Mouse (Mus musculus) hindbrain, postnatal 0 days (tissue): ENCODE measurements at regions not wholly inside any gene's neighbourhood (a gene's known extent, or its start where the extent isn't known, plus 50 kb on each side); places are given as distances from the start of the nearest gene placed in this dataset.

ENCODE experiments used
- ATAC-seq: fragments of 200-750 bp; cut with Nextera tagmentation; 2 replicates; pipeline ENCODE4 v1.8.0; 2017; ENCODE audit warnings: mild to moderate bottlenecking, moderate TSS enrichment, moderate library complexity
- DNase-seq: peaks from one replicate; pipeline ENCODE4 v3.0.0-alpha.2; 2015; ENCODE audit warnings: low spot score
- H3K27ac ChIP-seq: fragments of 300-500 bp; sonication (generic); 2 replicates; pipeline ENCODE4 v1.5.1; 2014; ENCODE audit warnings: mild to moderate bottlenecking
- H3K27me3 ChIP-seq: fragments of 300-500 bp; sonication (generic); 2 replicates; pipeline ENCODE4 v1.6.1; 2014; ENCODE audit warnings: low read length, mixed read lengths; ENCODE audit not compliant: insufficient read depth
- H3K36me3 ChIP-seq: fragments of 300-500 bp; sonication (generic); 2 replicates; pipeline ENCODE4 v1.6.1; 2014; ENCODE audit warnings: low read length, mixed read lengths; ENCODE audit not compliant: insufficient read depth
- H3K4me1 ChIP-seq: fragments of 300-500 bp; sonication (generic); 2 replicates; pipeline ENCODE4 v1.6.1; 2014; ENCODE audit warnings: antibody characterized with exemption, low read length, mixed read lengths; ENCODE audit not compliant: insufficient read depth
- H3K4me2 ChIP-seq: fragments of 300-500 bp; sonication (generic); 2 replicates; pipeline ENCODE4 v1.6.1; 2014; ENCODE audit warnings: low read depth, mild to moderate bottlenecking, low read length, moderate library complexity, mixed read lengths
- H3K4me3 ChIP-seq: fragments of 300-500 bp; sonication (generic); 2 replicates; pipeline ENCODE4 v1.5.1; 2014; ENCODE audit warnings: low read length
- H3K9ac ChIP-seq: fragments of 300-500 bp; sonication (generic); replicated peaks from 2 replicates; pipeline ENCODE4 v1.6.1; 2014; ENCODE audit warnings: mild to moderate bottlenecking, low read length, moderate library complexity, mixed read lengths
- H3K9me3 ChIP-seq: fragments of 300-500 bp; sonication (generic); 2 replicates; pipeline ENCODE4 v1.6.1; 2016; ENCODE audit warnings: low read length, mixed read lengths
- CTCF ChIP-seq: IDR thresholded peaks from 2 replicates; pipeline ENCODE4 v1.5.1; 2016; ENCODE audit warnings: antibody characterized with exemption, control low read depth, low read depth
- WGBS: fragments of 180-500 bp; shearing (Covaris S2); extraction: QIAGEN DNeasy Blood & Tissue Kit; methylation state at CpG from one replicate; pipeline ENCODE4 v1.1.7; 2014; 5-methylcytosine and 5-hydroxymethylcytosine counted together

DNA sequence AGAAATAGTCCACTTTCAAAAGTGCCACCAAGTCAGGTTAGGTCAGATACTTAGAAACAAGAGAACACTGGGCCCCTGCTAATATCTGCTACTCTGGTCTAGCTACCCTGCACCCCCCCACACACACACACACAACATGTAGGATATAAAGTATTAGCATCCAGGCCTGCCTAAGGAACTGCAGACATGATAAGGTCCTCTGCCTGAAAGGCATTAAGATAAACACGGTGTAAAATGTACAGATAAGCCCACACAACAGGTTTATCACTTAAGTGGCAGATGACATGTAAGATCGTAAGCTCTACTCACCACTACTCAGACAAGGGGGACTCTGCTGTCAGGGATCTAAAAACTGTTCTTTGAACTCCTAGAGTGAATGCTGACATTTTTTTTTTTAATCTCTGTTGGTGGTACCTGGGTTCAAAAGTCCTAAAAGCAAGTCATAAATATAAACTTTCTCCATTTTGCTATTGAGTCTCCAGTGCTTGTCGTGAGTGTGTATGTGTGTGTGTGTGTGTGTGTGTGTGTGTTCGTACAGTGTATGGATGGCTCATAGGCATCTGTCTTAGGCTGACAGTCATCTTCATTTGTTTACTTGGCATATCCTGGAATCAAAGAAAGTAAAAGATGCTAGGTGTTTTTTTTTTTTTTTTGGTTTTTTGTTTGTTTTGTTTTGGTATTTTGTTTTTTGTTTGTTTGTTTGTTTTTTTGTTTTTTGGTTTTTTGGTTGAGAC is 52.2 kb downstream of the Gm9817 start:
- Histone ChIP-seq H3K36me3 (no peaks in the 10 kb centered on the region), H3K9ac (no peak overlapping the region), H3K4me1 (no peaks in the 10 kb centered on the region), H3K27me3 (no peaks in the 10 kb centered on the region), H3K27ac (no peak overlapping the region), H3K9me3 (no peaks in the 10 kb centered on the region), H3K4me3 (no peak overlapping the region), H3K4me2 (no peak overlapping the region)
- no peak for DNase-seq
- no peak for TF ChIP-seq CTCF
- WGBS = 88% methylated on average over 4 of the region's 4 CpGs
- ATAC-seq = no peak

- Histone ChIP-seq H3K4me2 (no peak overlapping the region), H3K9me3 (no peaks in the 10 kb centered on the region), H3K27ac (no peak overlapping the region), H3K27me3 (no peaks in the 10 kb centered on the region), H3K9ac (no peak overlapping the region), H3K4me3 (no peak overlapping the region), H3K36me3 (no peaks in the 10 kb centered on the region), H3K4me1 (no peaks in the 10 kb centered on the region)
- ATAC-seq (no peak), DNase-seq (no peak)
- 93% methylated on average over 2 of the region's 2 CpGs for WGBS
- TF ChIP-seq CTCF = no peak
Observed at GRCm38 (mm10) chr13:45140616-45141015, 62.1 kb downstream of the Gm9817 start.

- H3K36me3 ChIP-seq = no peaks in the 10 kb centered on the region
- TF ChIP-seq CTCF = no peak
- no peak for ATAC-seq
- no peak overlapping the region for H3K4me2 ChIP-seq
- no peak for DNase-seq
- no peak overlapping the region for H3K27ac ChIP-seq
- H3K4me3 ChIP-seq = no peak overlapping the region
- WGBS = 86% methylated on average over 6 of the region's 6 CpGs
- no peaks in the 10 kb centered on the region for H3K4me1 ChIP-seq
- H3K9ac ChIP-seq = no peak overlapping the region
- H3K27me3 ChIP-seq = no peaks in the 10 kb centered on the region
- no peaks in the 10 kb centered on the region for H3K9me3 ChIP-seq
Observed at GRCm38 (mm10) chr13:45145129-45145528, 66.6 kb downstream of the Gm9817 start.

DNA sequence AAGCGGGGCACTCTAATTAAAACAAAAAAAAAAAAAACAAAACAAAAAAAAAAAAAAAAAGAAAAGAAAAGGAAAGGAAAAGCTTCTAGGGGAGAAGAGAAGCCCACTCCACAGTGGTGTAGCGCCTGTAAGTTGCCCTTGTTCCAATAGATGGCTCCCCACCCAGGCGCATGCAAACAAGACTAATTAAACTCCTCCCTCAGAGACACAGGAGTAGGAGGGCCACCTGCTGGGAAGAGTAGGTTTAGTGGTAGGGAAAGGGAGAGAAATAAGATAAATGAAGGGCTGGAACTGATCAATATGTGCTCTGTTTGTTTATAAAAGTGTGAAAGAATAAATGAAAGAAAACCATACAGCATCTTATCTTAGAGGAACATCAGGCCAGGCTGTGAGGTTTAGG is 77.7 kb downstream of the Gm9817 start:
- Histone ChIP-seq H3K9ac (no peak overlapping the region), H3K9me3 (no peaks in the 10 kb centered on the region), H3K4me2 (no peak overlapping the region), H3K27ac (no peak overlapping the region), H3K4me3 (no peak overlapping the region), H3K27me3 (no peaks in the 10 kb centered on the region), H3K36me3 (no peaks in the 10 kb centered on the region), H3K4me1 (no peaks in the 10 kb centered on the region)
- DNase-seq (no peak), ATAC-seq (no peak)
- TF ChIP-seq CTCF = no peak; the same call in 1 of the 2 replicates
- WGBS = 67% methylated on average over 3 of the region's 3 CpGs

GRCm38 (mm10) chr13:45156982-45157381 is 78.5 kb downstream of the Gm9817 start:
- no peak for DNase-seq
- H3K9ac ChIP-seq = no peak overlapping the region
- no peak overlapping the region for H3K4me3 ChIP-seq
- no peak for TF ChIP-seq CTCF
- no peak overlapping the region for H3K27ac ChIP-seq
- H3K36me3 ChIP-seq = no peaks in the 10 kb centered on the region
- no peak overlapping the region for H3K4me2 ChIP-seq
- no peaks in the 10 kb centered on the region for H3K9me3 ChIP-seq
- H3K27me3 ChIP-seq = no peaks in the 10 kb centered on the region
- no peaks in the 10 kb centered on the region for H3K4me1 ChIP-seq
- 89% methylated on average over 2 of the region's 2 CpGs for WGBS
- no peak for ATAC-seq

DNA sequence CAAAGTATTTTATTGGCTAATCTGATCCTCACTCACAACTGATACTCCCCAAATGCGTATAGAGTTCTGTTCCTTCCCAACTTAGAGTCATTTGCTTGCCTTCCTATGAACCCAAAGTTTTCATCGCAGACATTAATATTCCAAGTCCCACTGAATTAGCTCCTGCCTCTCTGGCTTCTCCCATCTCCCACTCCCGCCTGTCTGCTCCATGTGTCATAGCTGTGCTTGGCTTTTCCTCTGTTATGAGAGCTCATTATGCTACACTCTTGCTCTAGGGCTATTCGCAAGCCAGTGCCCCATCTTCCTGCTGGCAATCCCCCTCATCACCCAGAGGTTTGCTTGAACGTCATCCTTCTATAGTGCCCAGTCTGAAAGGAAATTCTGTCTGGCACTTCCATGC is 81.8 kb downstream of the Gm9817 start:
- no peak overlapping the region for H3K4me3 ChIP-seq
- DNase-seq = no peak
- H3K4me2 ChIP-seq = no peak overlapping the region
- TF ChIP-seq CTCF = no peak
- H3K27ac ChIP-seq = no peak overlapping the region
- H3K9me3 ChIP-seq = no peaks in the 10 kb centered on the region
- no peaks in the 10 kb centered on the region for H3K27me3 ChIP-seq
- H3K9ac ChIP-seq = no peak overlapping the region
- WGBS = 91% methylated on average over 5 of the region's 5 CpGs
- H3K36me3 ChIP-seq = no peaks in the 10 kb centered on the region
- H3K4me1 ChIP-seq = no peaks in the 10 kb centered on the region
- ATAC-seq = no peak

GRCm38 (mm10) chr13:45164001-45164778 is 85.7 kb downstream of the Gm9817 start:
- Histone ChIP-seq H3K4me3 (no peak overlapping the region), H3K36me3 (no peaks in the 10 kb centered on the region), H3K27me3 (no peaks in the 10 kb centered on the region), H3K4me2 (no peak overlapping the region), H3K27ac (no peak overlapping the region), H3K9me3 (no peaks in the 10 kb centered on the region), H3K4me1 (no peaks in the 10 kb centered on the region), H3K9ac (no peak overlapping the region)
- DNase-seq = no peak
- no peak for ATAC-seq
- WGBS = 36% methylated on average over 6 of the region's 6 CpGs
- TF ChIP-seq CTCF = no peak
